Mouse (Mus musculus) lung, embryonic 15.5 days (tissue): ENCODE results near the gene Mtfmt. TPM values are rescaled to one million over a fixed set of nuclear protein-coding genes. Genes with fewer than 3 reads are reported as not detected.

Experiments used
- ATAC-seq: fragments of 200-750 bp; cut with Nextera tagmentation; 2 replicates; pipeline ENCODE4 v1.8.0; 2017; ENCODE audit warnings: moderate number of reproducible peaks, borderline replicate concordance; ENCODE audit not compliant: low FRiP score, low TSS enrichment; ENCODE audit errors: extremely low read depth
- H3K27ac ChIP-seq: fragments of 300-500 bp; sonication (generic); 2 replicates; pipeline ENCODE4 v1.5.1; 2015; ENCODE audit warnings: moderate library complexity, mild to moderate bottlenecking, inconsistent platforms
- H3K27me3 ChIP-seq: fragments of 300-500 bp; sonication (generic); 2 replicates; pipeline ENCODE4 v1.6.1; 2015; ENCODE audit warnings: inconsistent platforms
- H3K36me3 ChIP-seq: fragments of 300-500 bp; sonication (generic); 2 replicates; pipeline ENCODE4 v1.6.1; 2015; ENCODE audit warnings: inconsistent platforms
- H3K4me1 ChIP-seq: fragments of 300-500 bp; sonication (generic); 2 replicates; pipeline ENCODE4 v1.6.1; 2015; ENCODE audit warnings: inconsistent platforms
- H3K4me2 ChIP-seq: fragments of 300-500 bp; sonication (generic); 2 replicates; pipeline ENCODE4 v1.6.1; 2015; ENCODE audit warnings: inconsistent platforms, mild to moderate bottlenecking, moderate library complexity
- H3K4me3 ChIP-seq: fragments of 300-500 bp; sonication (generic); 2 replicates; pipeline ENCODE4 v1.5.1; 2015; ENCODE audit warnings: mild to moderate bottlenecking, inconsistent platforms
- H3K9ac ChIP-seq: fragments of 300-500 bp; sonication (generic); 2 replicates; pipeline ENCODE4 v1.6.1; 2015; ENCODE audit warnings: inconsistent platforms
- H3K9me3 ChIP-seq: fragments of 300-500 bp; sonication (generic); 2 replicates; pipeline ENCODE4 v1.6.1; 2016; ENCODE audit warnings: inconsistent platforms
- WGBS: fragments of 180-500 bp; shearing (Covaris S2); methylation state at CpG from one replicate; pipeline ENCODE4 v1.1.7; 2015; 5-methylcytosine and 5-hydroxymethylcytosine counted together
- polyA plus RNA-seq: library from polyadenylated mRNA; unstranded; fragments of >200 nt; fragmentation: Nextera tagmentation; extraction: Ambion mirVana; gene quantifications from 2 replicates; pipeline ENCODE4 v1.2.1, GENCODE M21; 2015

The Mtfmt gene
- polyA plus RNA-seq, 1 experiment from 2014 or later, result 18.6 TPM

DNA sequence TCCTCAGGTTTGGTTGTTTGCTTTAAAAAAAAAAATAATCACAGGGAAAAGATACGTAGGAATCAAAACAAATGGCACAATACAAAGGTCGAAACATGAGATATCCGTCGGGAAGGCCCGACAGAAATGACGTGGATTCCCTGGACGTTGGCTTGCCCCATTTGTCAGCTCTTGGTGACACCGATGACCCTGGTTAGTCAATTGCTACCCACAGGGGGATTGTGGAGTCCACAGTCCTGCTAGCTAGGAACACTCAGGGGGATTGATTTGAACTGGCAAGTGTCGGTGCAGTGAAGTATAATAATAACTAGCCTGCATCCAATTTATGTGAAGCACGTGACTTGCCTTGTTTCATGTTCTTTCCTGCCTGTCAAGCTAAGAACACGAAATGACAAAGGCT lies 32.1 kb downstream of the Mtfmt start:
- ATAC-seq, result no peak
- H3K36me3 ChIP-seq, result peaks cover 26% of the 10 kb centered on the region
- H3K9ac ChIP-seq, result no peak overlapping the region
- H3K4me3 ChIP-seq, result no peak overlapping the region
- H3K4me1 ChIP-seq, result peaks cover 1% of the 10 kb centered on the region; the same call in 1 of the 2 replicates
- no peaks in the 10 kb centered on the region for H3K9me3 ChIP-seq
- 45% methylated on average over 11 of the region's 11 CpGs for WGBS
- H3K4me2 ChIP-seq, result no peak overlapping the region
- H3K27me3 ChIP-seq, result no peaks in the 10 kb centered on the region
- no peak overlapping the region for H3K27ac ChIP-seq

DNA sequence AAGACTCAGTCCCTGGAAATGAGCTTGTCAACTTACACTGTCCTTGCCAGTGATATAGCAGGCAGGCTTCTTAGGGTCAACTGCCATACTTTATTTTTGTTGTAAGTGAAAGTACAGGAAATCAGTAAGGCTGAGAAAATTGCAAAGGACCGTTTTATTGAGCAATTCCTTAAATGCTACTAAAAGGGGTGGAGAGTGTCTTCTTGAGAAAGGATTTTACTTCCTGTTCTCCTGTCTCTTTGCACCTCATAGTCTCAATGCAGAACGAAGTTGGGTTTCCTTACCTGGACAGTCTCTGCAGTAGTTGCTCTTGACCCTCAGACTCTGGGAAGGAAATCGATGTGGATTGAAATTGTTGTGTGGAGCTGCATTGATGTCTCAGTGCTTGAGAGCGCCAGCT lies 37.2 kb downstream of the Mtfmt start:
- WGBS, result 82% methylated on average over 4 of the region's 4 CpGs
- Histone ChIP-seq H3K4me2 (no peak overlapping the region), H3K9ac (no peak overlapping the region), H3K27me3 (no peaks in the 10 kb centered on the region), H3K36me3 (peaks cover 44% of the 10 kb centered on the region), H3K27ac (no peak overlapping the region), H3K4me3 (no peak overlapping the region), H3K4me1 (no peaks in the 10 kb centered on the region), H3K9me3 (no peaks in the 10 kb centered on the region)
- no peak for ATAC-seq

DNA sequence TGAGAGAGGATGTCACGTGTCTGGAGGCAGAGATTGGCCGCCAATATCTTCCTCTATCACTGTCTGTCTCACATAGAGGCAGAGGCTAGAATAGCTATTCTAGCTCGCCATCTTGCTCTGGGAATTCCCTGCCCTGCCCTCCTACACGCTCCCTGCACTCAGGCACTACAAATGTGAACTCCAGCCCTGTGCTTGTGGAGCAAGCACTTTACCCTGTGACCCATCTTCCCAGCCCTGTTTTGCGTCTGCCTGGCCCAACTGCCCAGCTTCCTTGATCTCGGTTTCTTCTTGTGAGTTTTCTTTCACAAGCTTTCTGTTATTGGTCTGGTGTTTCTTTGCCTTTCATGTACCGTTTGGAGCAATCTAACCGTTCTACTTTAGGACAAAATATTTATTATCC lies 43.6 kb downstream of the Mtfmt start:
- H3K4me1 ChIP-seq, result no peaks in the 10 kb centered on the region
- H3K4me2 ChIP-seq, result no peak overlapping the region
- no peaks in the 10 kb centered on the region for H3K27me3 ChIP-seq
- H3K36me3 ChIP-seq, result peaks cover 56% of the 10 kb centered on the region
- no peak overlapping the region for H3K9ac ChIP-seq
- H3K27ac ChIP-seq, result no peak overlapping the region
- 82% methylated on average over 8 of the region's 8 CpGs for WGBS
- ATAC-seq, result no peak
- no peak overlapping the region for H3K4me3 ChIP-seq
- H3K9me3 ChIP-seq, result no peaks in the 10 kb centered on the region

DNA sequence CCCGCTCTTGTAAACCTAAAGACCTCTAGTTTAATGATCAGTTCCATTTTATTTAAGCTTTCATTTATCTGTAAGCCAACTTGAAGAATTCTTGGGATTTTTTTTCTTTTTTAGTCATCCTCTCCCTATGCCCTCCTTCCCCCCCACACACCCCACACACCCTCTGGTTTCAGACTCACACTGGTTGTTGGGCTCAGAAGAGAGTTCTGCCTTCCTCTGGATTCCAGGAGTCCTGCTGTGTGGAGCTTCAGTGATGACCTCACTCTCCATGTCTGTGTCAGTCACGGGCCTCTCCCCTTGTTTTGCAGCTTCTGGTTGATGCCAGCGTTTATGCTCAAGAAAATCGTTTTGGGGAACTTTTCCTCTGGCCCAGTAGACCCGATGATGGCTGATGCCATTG lies 44.5 kb downstream of the Mtfmt start:
- no peaks in the 10 kb centered on the region for H3K27me3 ChIP-seq
- peaks cover 58% of the 10 kb centered on the region for H3K36me3 ChIP-seq
- H3K27ac ChIP-seq, result no peak overlapping the region
- H3K4me1 ChIP-seq, result no peaks in the 10 kb centered on the region
- 85% methylated on average over 5 of the region's 5 CpGs for WGBS
- no peaks in the 10 kb centered on the region for H3K9me3 ChIP-seq
- no peak overlapping the region for H3K4me3 ChIP-seq
- no peak for ATAC-seq
- H3K9ac ChIP-seq, result no peak overlapping the region
- H3K4me2 ChIP-seq, result no peak overlapping the region

DNA sequence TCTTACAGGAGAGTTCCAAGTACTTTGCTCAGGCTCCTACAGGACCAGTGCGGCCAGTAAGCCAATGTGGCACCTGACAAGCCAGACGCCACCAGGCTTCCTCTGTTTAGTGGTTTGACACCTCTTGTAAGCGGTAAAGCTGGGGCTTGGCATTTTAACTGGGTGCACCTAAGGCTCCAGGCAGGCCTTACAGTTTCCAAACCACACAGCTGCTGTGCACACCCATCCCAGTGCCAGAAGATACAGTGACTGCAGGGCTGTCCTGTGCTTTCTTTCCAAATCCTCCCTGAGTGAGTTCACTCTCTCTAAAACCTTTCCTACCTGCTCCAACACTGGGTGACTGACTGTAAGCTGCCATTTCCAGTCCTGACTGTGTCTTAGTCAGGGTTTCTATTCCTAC lies 55.9 kb downstream of the Mtfmt start:
- peaks cover 13% of the 10 kb centered on the region for H3K36me3 ChIP-seq
- no peak overlapping the region for H3K27ac ChIP-seq
- H3K9me3 ChIP-seq, result no peaks in the 10 kb centered on the region
- 81% methylated on average over 3 of the region's 3 CpGs for WGBS
- H3K9ac ChIP-seq, result no peak overlapping the region
- no peak overlapping the region for H3K4me3 ChIP-seq
- ATAC-seq, result no peak
- no peak overlapping the region for H3K4me2 ChIP-seq
- H3K4me1 ChIP-seq, result no peaks in the 10 kb centered on the region
- H3K27me3 ChIP-seq, result no peaks in the 10 kb centered on the region

DNA sequence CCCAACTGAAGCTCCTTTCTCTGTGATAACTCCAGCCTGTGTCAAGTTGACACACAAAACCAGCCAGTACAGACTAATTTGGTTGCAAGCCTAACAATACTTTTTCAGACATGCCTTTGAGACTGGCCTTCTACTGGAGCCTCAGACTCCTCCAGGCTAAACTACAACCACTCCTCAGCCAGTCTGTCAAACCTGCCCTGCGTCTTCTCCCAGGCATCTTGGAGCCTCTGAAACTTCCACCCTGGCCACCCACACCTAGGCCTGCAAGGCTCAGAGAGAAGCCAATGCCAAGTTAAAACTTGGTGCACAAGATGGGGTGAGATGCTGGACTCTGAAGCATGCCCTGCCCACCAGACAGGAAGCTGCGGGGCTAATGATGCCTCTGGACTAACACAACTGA lies 56.8 kb downstream of the Mtfmt start:
- no peak overlapping the region for H3K27ac ChIP-seq
- no peak overlapping the region for H3K9ac ChIP-seq
- H3K9me3 ChIP-seq, result no peaks in the 10 kb centered on the region
- H3K36me3 ChIP-seq, result peaks cover 5% of the 10 kb centered on the region
- no peaks in the 10 kb centered on the region for H3K4me1 ChIP-seq
- WGBS, result 82% methylated on average over 2 of the region's 2 CpGs
- H3K27me3 ChIP-seq, result no peaks in the 10 kb centered on the region
- no peak overlapping the region for H3K4me2 ChIP-seq
- H3K4me3 ChIP-seq, result no peak overlapping the region
- no peak for ATAC-seq

DNA sequence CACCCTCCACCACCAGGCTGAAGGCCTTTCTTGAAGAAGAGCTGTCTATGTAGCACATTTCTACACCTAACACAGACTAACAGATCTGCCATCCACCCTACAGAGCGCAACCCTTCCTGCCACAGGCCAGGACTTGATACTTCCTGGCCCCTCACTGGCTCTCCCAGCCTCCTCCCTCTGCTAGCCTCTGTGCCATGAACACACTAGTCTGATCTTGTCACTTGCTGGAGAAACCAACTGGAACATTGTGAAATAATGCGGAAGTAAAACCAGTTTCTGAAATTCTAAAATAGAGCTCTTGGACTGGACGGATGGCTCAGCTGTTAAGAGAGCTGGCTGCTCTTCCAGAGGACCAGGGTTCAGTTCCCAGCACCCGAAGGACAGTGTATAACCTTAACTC lies 57.3 kb downstream of the Mtfmt start:
- Histone ChIP-seq H3K36me3 (no peaks in the 10 kb centered on the region), H3K27ac (no peak overlapping the region), H3K27me3 (no peaks in the 10 kb centered on the region), H3K4me1 (no peaks in the 10 kb centered on the region), H3K4me3 (no peak overlapping the region), H3K9me3 (no peaks in the 10 kb centered on the region), H3K9ac (no peak overlapping the region), H3K4me2 (no peak overlapping the region)
- 90% methylated on average over 4 of the region's 4 CpGs for WGBS
- no peak for ATAC-seq

DNA sequence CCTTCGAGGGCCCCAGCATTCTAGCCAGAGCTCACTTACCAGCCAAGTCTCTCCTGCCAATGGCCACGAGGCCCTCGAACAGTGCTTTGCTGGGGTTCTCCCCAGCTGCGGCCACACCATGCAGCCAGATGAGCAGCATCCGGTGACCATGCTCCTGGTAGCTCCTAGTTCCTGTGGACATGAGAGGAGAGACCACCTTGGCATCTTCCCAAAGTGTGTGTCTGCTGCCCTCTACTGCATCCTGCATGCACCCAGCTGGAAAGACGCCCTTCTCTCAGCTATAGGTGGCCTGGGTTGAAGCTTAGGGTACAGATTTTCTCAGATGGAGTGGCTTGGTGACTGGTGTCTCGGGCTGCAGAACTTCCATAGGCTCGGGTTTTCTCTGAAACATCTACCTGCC lies 66.6 kb downstream of the Mtfmt start:
- WGBS, result 45% methylated on average over 8 of the region's 8 CpGs
- no peak overlapping the region for H3K9ac ChIP-seq
- H3K4me2 ChIP-seq, result no peak overlapping the region
- H3K27me3 ChIP-seq, result no peaks in the 10 kb centered on the region
- no peaks in the 10 kb centered on the region for H3K36me3 ChIP-seq
- peak; percentile 41 for ATAC-seq
- H3K4me3 ChIP-seq, result no peak overlapping the region
- H3K27ac ChIP-seq, result no peak overlapping the region
- H3K4me1 ChIP-seq, result peaks cover 20% of the 10 kb centered on the region
- no peaks in the 10 kb centered on the region for H3K9me3 ChIP-seq

Other genes with a start within 250 kb of the Mtfmt start
- 5.4 and 5.6 TPM in 2 replicates for gene Parp16, start 240.4 kb upstream of the Mtfmt start, polyA plus RNA-seq
- 0.09 and 0.16 TPM in 2 replicates for gene Cilp, start 170.6 kb upstream of the Mtfmt start, polyA plus RNA-seq
- gene Clpx, start 141.5 kb upstream of the Mtfmt start, polyA plus RNA-seq, result 47.2 and 50.0 TPM in 2 replicates
- gene Pdcd7, start 89.7 kb upstream of the Mtfmt start, polyA plus RNA-seq, result 9.3 and 10.6 TPM in 2 replicates
- 0.14 TPM in 1 of 2 replicates, not detected in the other for gene Ubap1l, start 74.7 kb upstream of the Mtfmt start, polyA plus RNA-seq
- gene Kbtbd13, start 44.1 kb upstream of the Mtfmt start, polyA plus RNA-seq, result 5.0 and 5.5 TPM in 2 replicates
- 49.9 and 52.6 TPM in 2 replicates for gene Rasl12, start 37.3 kb upstream of the Mtfmt start, polyA plus RNA-seq
- not detected in 2 replicates for gene Slc51b, start 12.8 kb upstream of the Mtfmt start, polyA plus RNA-seq
- gene Spg21, start 25.2 kb downstream of the Mtfmt start, polyA plus RNA-seq, result 88.6 and 97.0 TPM in 2 replicates
- gene Ankdd1a, start 84.4 kb downstream of the Mtfmt start, polyA plus RNA-seq, result not detected in 2 replicates
- 21.7 TPM in 2 replicates for gene Plekho2, start 144.3 kb downstream of the Mtfmt start, polyA plus RNA-seq
- 16.6 and 19.0 TPM in 2 replicates for gene Pif1, start 151.4 kb downstream of the Mtfmt start, polyA plus RNA-seq
- gene Rbpms2, start 193.9 kb downstream of the Mtfmt start, polyA plus RNA-seq, result 15.1 and 16.6 TPM in 2 replicates
- gene Oaz2, start 232.2 kb downstream of the Mtfmt start, polyA plus RNA-seq, result 396 and 422 TPM in 2 replicates